Mouse (Mus musculus): ENCODE measurements around the gene Cpxcr1.

Cpxcr1 gene

GRCm38 (mm10) chrX:116448644-116449043 lies at the start of gene Cpxcr1:
TSS of gene Cpxcr1 (plus strand) at chrX:116448944.
- in situ Hi-C loops (cut with MboI, MseI): no loop called here

All from T-helper 2 cell (primary cell).